Mouse (Mus musculus) ES-CJ7 (cell line): ENCODE measurements around the gene Kif5c.

Experiments used
- DNase-seq: peaks from one replicate; pipeline ENCODE4 v3.0.0; 2011; ENCODE audit warnings: low read depth, low spot score

Gene Kif5c

DNA sequence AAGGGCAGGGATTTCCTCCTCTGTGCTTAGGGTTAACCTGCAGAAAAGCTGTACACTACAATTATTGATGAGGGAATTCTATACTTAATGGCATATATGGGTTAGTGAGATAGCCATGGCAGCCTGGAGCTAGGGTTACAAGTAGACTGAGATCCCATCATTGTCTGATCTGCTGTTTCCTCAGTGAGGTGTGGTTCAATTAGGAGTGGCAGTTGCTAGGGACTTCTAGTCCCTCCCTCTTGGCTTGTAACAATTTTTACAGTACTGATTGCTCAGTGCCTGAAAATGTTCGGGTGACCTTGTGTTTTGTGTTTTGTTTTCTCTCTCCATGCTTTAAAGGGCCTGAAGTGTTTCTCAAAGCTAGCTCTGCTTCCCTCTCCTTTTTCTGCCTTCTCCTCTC lies 2.1 kb downstream of the Kif5c start:
- DNase-seq = no peak

DNA sequence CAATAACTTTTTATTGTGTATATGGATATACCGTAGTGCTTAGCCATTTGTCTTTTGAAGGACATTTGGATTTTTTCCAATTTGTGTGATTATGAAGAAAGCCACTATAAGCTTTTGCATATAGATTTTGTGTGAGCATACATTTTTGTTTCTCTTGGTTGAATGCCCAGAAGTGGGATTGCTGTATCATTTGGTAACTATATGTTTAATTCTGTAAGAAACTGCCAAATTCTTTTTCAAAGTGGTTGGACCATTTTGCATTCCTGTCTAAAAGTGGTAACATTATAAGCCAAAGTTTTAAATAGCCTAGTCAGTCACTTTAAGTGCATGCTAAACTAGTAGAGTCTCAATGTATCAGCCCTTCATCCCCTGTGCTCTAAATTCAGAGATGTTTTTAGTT lies 6.5 kb downstream of the Kif5c start:
- no peak for DNase-seq

DNA sequence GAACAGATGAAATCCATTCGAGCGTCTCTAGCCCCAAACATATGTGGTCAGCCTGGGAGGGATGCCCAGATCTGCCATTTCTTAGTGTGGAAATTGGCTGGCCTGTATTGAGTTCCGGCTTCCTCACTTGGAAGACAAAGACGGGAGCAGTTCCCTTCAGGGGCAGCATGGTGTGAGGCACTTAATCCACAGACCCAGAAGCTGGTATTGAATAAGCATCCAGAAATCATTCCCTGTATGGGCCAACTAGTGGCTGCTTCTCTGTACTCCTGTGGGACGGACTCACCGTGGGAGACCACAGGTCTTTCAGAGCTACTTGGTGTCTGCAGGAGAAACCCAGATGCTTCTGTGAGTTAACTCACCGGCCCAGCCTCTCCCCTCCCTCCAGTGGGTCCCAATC lies 8.5 kb downstream of the Kif5c start:
- DNase-seq = no peak

DNA sequence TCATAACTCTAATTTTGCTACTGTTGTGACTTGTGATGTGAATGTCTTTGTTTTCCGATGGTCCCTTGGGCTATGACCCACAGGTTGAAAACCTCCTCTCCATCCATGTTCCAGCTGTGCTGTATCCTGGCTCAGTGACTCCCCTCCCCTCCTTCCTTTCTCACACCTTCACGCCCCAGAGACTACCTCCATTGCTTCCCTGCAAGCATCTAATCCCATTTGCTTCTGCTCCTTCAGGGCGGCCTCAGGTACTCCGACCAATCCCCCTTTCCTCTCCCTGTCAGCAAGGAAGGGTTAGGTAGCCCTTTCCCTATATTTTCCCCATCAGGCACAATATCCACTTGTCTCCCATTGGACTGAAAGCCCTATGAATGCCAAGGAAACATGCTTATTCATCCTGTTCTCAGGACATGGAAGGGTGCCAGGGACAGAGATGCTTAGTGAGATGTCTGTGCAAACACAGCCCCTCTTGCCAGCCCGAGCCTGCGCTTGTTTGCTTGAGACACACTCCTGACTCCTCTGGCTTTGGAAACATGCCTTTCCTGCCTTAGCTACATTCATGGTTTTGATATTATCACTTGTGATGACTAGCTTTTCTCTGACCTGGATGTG lies 9.1 kb downstream of the Kif5c start:
- no peak for DNase-seq

DNA sequence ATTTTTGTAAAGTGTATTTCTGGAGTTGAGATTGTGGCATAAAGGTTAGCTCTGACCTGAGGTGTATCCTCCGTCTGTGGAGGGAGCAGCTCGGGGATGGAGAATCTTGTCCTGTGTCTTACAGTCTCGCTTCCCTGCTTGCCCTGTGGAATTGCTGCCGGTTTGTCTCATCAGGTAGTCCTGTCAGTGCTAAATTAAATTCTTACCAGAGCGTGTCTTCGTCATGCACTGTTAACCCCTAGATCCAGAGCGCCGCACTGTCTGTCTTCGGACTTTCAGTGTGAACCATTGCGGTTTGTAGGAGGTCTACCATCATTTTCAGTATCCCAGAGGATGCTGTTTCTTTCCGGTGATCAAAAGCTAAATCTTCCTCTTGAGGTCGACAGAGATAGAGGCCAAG lies 10.1 kb downstream of the Kif5c start:
- no peak for DNase-seq

DNA sequence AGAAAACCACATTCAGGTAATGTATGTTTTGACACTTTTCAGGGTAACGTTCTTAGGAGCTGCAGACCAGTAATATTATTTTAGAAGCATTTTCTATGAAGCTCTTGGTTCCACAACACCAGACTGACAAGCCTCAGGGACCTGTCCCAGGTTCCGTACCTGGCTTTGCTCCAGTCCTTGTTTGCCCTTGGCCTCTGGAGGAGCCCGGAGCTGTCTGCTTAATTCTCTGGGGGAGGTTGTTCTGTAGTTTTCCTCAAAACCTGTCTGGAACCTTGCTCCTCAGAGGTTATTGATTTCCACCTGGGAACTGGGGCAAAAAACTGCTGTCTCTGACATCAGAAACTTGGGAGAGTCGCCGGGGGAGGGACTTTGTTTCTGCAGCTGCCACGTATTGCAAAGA lies 11.5 kb downstream of the Kif5c start:
- no peak for DNase-seq

DNA sequence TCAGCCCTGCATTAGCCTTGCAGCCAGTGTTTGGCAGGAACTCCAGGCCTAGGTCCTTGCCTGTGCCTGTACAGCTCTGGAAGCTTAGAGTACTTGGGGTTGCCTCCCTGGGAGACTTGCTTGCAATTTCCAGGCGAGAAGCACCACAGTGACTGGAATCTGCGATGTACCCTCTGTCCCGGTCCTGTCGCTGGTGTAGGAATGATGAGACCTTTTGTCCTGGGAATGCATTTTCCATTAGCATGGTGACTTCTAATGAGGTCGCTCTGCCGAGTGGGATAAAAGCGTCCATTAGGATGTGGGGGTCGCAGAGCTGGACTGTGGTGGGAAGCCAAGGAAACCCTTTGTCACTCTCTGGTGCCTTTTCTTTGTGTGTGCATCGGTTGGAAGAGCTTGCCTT lies 14.1 kb downstream of the Kif5c start:
- no peak for DNase-seq

DNA sequence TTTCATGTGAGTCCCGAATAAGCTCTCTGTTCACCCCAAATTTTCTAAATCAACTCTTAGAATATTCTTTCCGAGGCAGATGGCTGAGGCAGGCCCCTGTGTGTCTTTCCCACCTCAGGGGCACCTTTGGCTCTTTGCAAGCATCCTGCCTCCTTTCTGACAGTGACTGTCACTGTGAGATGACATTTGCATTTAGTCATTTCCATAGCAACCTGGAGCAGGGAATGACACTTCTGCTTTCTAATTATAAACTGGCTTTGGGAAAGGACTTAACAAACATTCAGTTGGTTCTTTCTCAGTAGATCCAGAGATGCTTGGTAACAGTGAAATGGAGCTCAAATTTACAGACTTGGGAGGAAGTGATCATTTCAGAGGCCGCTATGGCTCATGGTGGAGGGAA lies 23.7 kb downstream of the Kif5c start:
- no peak for DNase-seq

DNA sequence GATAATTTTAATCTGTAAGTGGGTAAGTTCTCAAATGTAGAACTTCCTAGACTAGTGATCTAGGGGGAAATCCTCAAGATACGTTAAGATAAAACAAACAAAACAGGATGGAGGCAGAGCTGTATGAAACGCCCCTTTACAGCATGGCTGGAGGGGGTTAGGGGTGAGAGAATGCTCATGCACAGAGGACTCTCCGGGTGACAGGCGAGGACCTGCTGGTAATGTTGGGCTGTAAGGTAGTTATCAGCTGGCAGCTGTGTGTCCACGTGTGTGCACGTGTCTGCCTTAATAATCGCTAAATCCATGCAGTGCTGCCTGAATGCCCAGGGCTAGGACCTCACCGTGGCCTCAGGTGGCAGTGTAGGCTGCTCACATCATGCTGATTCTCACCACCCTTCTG lies 24.7 kb downstream of the Kif5c start:
- DNase-seq = no peak

DNA sequence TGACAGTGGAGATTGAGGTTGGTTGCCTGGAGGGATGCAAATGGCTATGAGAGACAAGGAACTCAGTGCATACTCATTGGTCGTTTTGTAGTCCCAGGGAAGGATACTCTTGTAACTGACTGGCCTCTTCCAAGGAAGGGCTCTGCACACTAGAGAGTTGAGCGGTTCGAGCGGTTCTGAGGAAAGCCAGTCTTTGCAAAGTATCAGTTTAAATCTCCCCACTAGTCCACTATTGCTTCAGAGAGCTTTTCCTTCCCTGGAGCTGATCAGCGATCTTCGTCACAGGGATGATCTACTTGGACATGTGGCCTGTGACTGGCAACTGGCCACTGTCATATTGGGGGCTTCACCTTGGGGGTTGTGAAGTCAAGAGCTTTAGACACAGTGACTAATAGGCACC lies 28.5 kb downstream of the Kif5c start:
- no peak for DNase-seq

DNA sequence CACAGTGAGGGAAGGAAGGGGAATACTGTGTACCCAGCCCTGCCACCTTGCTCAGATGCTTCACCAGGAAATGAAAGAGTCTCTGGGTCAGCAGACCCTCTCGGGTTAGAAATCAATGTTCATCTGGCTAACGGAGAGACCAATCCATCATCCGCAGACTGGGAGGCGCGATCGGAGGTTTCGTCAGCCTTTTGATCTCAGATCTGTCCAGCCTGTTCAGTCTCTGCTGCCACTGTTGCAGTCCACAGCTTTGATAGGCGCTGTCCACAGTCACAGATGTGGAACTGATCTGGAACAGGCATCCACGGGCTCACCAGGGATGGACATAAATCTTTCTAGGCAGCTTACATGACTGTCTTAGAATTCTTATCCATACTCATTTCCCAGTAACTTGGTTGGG lies 29.2 kb downstream of the Kif5c start:
- DNase-seq = no peak

DNA sequence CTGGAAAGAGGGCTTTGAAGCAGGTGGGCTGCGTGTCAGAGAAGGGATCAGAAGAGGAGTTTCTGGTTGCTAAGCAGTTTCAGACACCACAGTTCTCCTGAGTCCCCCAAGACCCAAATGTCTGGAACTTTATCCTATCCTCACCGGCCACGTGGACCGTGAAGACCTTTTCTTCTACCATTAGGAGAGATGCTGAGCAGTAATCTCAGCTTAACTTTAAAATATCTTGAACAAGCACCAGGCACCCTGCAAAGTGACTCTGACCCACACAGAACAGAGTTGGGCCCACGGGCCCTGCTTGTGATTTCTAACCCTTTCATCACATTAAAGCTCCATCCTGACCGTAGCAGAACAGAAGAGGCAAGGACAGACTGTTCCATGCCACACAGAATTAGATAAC lies 29.7 kb downstream of the Kif5c start:
- no peak for DNase-seq

DNA sequence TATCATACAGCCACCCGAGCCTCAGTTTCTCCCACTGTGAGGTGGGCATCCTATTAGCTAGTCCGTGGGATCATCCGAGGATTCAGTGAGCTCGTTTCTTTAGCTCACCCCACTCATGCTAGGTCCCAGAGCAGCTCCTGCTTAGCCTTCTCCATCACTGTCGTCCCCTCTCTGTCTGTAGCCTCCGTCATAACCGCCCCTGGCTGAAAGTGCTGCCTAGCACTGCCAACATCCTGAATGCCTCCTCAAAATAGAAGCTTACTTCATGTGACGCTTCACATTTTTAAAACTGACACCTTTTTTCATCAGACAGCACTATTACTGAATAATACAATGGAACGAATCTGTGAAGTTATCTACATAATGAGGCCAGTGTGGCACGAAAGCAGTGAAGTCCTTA lies 30.1 kb downstream of the Kif5c start:
- no peak for DNase-seq

DNA sequence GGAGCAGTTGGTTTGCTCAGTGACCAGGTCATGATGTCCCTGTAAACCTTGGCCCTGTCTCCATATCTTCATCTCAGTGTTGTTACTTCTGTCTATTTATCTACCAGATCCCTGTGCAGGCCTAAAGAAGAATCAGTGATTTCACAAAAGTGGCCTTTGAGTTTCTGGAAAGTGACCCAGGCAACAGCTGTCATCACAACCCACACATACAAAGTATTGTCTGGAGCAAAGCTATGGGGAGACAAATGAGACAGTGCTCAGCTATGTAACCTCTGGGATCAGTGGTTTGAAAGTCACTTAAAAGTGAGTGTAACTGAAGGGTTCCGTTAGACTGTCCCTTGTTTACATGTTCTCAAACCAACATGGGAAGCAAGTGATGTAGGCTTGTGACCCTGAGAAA lies 32.6 kb downstream of the Kif5c start:
- DNase-seq = no peak

DNA sequence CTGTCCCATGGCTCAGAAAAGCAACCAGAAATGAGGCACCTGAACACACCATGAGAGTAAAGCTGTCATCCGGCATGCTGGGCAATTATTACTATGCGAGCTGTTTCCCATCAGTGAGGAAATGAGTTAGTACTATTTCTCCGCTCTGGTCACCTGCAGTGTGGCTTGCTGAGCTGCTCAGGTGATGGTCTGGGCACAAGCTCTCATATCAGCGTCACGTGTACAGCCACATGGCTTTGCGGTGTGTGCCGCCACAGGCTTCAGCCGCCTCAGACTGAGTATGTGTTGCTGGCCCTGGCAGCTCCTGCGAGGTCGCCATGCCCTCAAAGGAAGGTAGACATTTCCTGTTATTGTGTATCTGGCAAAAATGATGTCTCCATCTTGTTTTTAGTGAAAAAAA lies 35.5 kb downstream of the Kif5c start:
- DNase-seq = no peak

DNA sequence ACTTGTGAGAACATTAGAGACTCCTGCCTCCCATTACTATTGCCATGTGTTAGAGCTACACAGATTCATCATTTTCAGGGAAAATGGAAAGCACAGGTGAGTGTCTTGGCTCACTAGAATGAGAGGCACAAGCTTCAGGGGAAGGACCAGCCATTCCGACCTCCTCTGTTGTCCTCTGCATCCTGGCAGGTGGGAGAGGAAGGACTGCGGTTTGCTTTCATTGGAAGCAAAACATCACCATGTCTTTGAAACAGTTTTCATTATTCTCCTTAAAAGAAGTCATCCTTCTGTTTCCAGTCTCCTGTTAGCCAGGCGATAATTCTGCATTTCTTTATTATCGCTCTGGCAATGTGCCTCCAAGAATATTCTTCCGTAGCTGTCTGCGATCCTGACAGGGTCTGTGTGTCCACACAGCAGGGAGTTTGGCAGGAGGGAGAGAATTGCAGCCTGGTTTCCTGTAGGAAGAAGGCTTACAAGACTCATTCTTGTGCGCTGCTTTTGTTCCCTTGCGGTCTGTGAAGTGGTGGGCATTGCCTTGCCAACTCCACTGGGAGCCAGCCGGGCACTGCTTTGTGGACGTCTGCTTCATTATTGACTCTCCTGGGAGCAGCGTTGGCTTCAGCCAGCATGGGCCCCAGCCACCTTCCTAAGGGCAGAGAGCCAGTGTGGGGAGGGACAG lies 36.2 kb downstream of the Kif5c start:
- no peak for DNase-seq

DNA sequence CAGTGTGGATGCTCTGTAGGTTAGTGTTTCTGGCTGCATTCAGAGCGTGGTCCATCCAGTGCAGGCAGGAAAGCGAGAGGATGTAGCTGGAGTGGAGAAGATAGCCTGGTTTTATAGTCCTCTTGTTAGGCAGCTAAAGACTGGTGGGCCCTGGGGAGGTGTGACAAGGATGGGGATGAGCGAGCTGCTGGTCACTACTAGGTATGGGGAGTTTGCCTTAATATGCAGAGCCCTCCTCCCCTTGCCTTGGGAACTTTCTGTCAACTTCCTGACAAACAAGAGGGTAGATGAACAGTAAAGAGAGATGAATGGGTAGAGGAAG lies 36.7 kb downstream of the Kif5c start:
- DNase-seq = no peak

DNA sequence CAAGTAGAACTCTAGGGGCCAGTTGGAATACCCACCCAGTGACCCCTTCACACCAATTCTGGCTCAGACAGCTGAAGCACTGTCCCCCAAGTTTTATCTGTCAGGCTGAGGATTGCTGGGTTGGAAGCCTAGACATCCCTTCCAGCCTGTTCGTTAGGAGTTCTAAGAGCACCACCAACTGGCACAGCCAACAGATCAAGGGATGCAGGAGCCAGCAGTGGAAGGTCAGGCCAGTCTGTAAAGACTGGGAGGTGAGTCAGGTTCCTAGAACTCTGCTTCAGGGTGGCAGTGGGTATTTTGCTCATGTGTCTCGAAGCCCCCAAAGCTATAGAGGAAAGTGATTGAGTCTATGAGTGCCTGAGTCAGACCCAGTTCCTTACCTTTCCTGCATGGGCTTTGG lies 37.9 kb downstream of the Kif5c start:
- DNase-seq = no peak

DNA sequence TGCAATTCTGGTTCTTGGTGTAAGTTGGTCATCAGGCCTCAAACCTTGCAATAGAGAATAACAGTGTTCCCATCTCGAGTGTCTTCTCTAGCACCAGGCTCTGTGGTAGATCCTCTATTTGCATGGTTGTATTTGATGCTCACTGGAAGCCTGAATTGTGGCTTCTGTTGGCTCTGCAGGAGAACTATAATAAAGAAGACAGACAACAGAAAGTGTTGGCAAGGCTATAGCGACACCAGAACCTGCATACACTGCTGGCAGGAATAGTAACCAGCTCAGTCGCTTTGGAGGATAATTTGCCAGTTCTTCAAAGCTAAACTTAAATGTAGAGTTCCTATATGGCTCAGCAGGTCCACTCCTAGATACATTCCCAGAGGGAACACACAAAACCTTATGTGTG lies 38.6 kb downstream of the Kif5c start:
- no peak for DNase-seq

DNA sequence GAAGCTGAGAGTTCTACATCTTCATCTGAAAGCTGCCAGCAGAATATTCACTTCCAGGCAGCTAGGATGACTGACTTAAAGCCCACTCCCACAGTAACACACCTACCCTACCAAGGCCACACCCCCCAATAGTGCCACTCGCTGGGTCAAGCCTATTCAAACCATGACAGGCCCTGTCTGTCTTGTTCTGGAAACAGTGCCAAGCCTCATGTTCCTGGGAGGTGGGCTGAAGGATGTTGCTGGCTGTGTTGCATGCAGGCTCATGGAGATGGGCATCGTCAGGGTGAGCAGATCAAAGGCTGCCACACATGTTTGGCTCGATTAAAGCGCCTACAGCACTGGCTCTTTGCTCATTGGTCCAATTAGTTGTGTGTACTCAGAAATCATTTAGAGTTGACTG lies 39.9 kb downstream of the Kif5c start:
- no peak for DNase-seq

DNA sequence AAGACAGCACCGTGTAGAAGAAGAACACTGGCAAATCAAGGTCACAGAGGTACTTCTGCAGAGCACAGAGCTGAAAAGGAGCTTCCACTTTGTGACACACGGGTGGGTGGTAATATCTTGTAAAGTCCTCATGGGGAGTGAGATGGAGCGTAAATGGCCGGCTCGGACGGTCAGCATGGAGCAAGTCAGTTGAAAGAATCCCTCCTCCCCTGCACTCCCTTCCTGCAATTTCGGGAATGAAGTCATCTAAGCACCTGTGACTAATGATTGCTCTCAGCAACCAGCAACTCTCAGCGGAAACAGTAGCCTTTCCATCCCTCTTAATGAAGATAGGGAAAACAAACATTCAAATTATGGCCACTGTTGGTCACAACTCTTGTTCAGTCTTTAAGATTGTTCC lies 40.9 kb downstream of the Kif5c start:
- no peak for DNase-seq

DNA sequence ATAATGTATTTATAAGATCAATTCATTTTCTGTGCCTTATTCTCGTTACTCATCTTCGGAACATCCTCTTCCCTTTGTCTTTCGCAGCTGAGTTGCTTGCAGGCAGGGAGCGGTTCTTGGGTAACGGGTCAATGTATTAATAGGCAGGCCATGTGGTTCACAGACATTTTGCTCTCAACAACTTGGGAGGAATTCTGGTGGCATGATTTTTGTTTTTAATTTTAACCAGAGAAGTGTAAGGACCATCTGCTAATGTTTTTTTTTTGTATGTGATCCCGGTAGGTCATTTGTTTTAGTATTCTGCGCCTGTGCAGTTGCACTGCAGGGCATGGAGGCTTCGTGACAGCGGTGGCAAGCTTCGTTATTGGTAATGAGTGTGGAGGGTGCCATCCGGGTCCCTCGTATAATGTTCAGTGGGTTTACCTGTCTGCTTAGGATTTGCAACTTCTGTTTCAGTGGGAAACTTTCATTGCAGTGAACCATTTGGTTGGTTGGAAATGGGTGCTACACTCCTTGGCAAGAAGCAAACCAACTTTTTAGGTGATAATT lies 41.4 kb downstream of the Kif5c start:
- DNase-seq = no peak

DNA sequence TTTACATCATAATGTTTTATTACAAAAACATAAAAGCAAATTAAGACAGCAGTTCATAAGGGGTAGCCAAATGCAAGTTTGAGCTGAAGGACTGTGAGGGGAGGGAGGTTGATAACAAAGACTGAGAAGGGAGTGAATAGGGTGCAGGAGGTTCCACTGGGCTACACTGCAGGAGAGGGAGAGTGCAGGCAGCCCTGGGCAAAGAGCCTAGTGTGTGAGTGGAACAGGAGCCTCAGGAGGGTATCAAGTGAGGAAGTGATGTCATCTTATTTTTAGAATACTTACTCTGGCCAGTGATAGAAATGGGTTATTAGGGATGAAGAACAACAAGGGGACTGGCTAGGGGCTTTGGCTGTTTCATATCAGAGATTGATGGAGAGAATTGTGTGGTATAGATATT lies 42.2 kb downstream of the Kif5c start:
- DNase-seq = no peak

DNA sequence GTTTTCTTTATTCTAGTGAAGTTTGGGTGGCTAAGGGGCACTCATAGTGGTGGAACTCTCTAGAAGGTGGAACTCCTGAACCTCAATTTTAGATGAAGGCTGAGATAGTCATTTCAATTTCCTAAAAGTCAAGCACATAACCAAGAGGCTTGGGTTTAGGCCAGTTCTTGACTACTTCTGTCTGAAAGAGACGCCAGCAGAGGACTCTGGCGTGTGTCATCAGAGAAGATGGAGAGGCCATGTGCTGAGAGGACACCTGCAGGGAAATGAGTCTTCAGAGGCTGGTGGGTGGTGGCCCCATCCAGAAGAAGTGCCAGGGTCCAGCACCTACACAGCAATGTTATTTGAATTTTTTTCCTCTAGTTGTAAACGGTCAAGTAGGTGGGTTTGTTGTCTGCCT lies 42.8 kb downstream of the Kif5c start:
- DNase-seq = no peak
